Mouse (Mus musculus): Measurements from ENCODE around the gene Jmjd7.

Gene Jmjd7

DNA sequence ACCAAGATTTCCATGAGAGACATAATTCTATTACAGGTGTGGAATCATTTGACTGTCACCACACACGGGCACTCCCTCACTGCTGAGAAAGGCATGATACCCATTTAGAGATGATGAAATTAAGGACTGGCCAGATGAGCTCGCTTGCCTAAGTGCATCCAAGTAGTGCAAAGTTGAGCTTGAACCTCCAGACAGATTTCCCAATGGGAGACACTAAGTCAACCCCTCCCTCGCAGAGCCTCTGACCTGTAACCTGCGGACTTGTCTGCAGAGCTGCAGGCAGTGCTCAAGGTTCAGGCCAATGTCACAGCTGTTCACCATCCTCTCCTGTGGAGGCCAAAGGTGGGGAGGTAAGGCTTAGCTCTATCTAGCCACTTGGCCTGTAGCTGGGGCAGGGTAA is 31.5 kb downstream of the Jmjd7 start:
- no peak for DNase-seq (ENCODE audit: extremely low read depth, low read depth)

- DNase-seq (ENCODE audit: extremely low read depth, low read depth) = no peak
Observed at GRCm38 (mm10) chr2:120059466-120059865, 32.2 kb downstream of the Jmjd7 start.

DNA sequence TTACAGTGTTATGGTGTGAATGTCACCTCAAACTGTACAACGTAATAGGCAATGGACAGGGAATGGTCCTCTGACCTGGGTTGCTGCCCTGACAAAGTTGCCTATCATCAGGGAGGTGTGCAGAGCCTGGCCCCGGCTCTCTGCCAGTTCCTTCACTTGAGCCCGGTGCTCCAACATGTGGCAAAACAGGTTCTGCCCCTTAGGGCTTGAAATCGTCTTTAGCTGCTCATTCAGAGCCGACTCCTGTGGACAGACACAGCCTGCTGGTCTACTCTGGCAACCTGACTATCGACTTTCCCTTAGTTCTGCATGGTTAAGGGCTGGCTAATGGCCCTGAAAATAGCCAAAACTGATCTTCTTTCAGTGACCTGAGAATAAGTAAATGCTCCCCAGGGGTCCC is 32.9 kb downstream of the Jmjd7 start:
- no peak for DNase-seq (ENCODE audit: extremely low read depth, low read depth)

GRCm38 (mm10) chr2:120060651-120061050 is 33.4 kb downstream of the Jmjd7 start:
- no peak for DNase-seq (ENCODE audit: extremely low read depth, low read depth)

- no peak for DNase-seq (ENCODE audit: extremely low read depth, low read depth)
Observed at GRCm38 (mm10) chr2:120062248-120062647, 35.0 kb downstream of the Jmjd7 start.

GRCm38 (mm10) chr2:120064639-120065038 is 37.4 kb downstream of the Jmjd7 start:
- DNase-seq (ENCODE audit: extremely low read depth, low read depth) = no peak

- no peak for DNase-seq (ENCODE audit: extremely low read depth, low read depth)
Observed at GRCm38 (mm10) chr2:120065243-120065642, 38.0 kb downstream of the Jmjd7 start.

GRCm38 (mm10) chr2:120066224-120066623 is 38.9 kb downstream of the Jmjd7 start:
- DNase-seq (ENCODE audit: extremely low read depth, low read depth) = no peak

- DNase-seq (ENCODE audit: extremely low read depth, low read depth) = no peak
Observed at GRCm38 (mm10) chr2:120068555-120069465, 41.5 kb downstream of the Jmjd7 start.

DNA sequence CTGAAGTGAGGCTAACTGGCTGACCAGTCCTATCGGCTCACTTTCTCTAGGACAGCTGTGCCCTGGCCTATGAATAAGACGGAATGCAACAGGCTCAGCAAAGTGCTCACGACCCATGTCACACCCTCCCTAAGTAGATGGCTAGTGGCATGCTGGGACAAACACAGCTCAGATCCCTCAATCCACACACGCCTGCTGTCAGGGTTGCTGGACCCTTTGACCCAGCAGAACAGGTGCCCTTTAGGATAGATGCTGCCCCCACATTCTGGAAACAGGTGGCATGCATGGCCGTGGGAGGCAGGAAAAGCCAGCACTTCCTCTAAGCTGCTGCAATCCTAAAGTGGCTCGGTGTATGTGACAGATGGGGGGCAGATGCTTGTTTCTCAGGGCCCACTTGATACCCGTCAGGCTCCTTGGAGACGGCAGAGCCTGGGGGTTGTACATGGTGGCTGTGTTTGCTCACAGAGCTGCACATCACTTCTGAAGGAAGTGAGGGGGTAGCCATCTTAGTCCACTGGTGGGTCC is 42.2 kb downstream of the Jmjd7 start:
- DNase-seq (ENCODE audit: extremely low read depth, low read depth) = no peak

GRCm38 (mm10) chr2:120074096-120074495 is 46.8 kb downstream of the Jmjd7 start:
- DNase-seq (ENCODE audit: extremely low read depth, low read depth) = no peak

DNA sequence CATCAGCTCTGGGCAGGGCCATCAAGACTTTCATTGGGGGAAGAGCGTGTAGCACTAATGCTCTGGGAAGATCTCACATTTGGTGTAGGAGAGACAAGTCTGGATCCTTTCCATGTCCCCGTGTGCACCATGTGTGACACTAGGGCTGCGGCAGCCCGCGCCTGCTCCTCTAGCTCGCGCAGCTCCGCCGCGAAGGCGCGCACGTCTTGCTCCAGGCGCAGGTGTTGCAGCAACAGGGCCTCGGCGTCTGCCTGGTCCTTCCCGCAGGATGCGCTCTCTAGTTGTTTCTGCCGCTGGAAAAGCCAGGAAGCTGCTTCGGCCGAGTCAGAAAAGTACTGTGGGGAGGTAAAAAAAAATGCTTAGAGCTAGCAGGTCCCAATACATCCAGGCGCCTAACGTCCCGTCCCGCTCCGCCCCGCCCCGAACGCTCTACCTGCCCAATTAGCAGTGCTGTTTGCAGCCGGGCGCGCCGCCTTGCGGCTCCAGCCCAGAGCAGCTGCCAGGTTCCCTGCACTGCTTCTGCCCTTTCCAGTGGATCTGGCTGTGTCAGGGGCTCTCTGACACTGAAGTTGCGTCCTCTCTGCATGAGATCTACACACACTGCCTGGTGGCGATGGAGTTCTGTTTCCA is 48.9 kb downstream of the Jmjd7 start:
- DNase-seq (ENCODE audit: extremely low read depth, low read depth) = no peak
